Comparison of ENCODE assay signal across 20 mouse cellular contexts in genomic region chr3:9186364-9187120, GRCm38 (mm10).
DNase-seq lines count a peak whose midpoint lies in the region; ATAC-seq and TF ChIP-seq lines count a peak whose summit lies in the region.
"Had no signal": no experiment of that assay in that cellular context is flagged by ENCODE, and none has a peak within 500 bp of the region (broad histone marks: within the 10 kb centered on the region; RNA-seq: fewer than 3 reads in every experiment).

No protein-coding gene starts in this region.

- DNase-seq in liver, postnatal 0 days, result no peak
- DNase-seq in liver, embryonic 11.5 days (ENCODE audit: low spot score), result no peak
- DNase-seq in gastrocnemius, postnatal 14 days, result no peak
- no peak for DNase-seq in lung, postnatal 25 days (ENCODE audit: low spot score)
- DNase-seq: adrenal gland, adult 2 months; adrenal gland, postnatal 25 days; cerebellum, adult 2 months; cerebellum, postnatal 10 days; heart, adult 2 months had no signal

- no peaks in the 10 kb centered on the region for H3K36me3 ChIP-seq in liver, postnatal 0 days (replicated peaks; ENCODE audit: insufficient read depth, low read length)
- no peaks in the 10 kb centered on the region for H3K36me3 ChIP-seq in liver, embryonic 11.5 days (ENCODE audit: control insufficient read depth, insufficient read depth, low read length)
- no peaks in the 10 kb centered on the region for H3K36me3 ChIP-seq in intestine, embryonic 16.5 days (ENCODE audit: control insufficient read depth, insufficient read depth, low read length)
- no peaks in the 10 kb centered on the region for H3K36me3 ChIP-seq in stomach, embryonic 15.5 days
- H3K36me3 ChIP-seq: embryonic facial prominence, embryonic 15.5 days; forebrain, embryonic 10.5 days; heart, embryonic 15.5 days; hindbrain, embryonic 10.5 days had no signal

- H3K9ac ChIP-seq in liver, postnatal 0 days (replicated peaks), result no peak overlapping the region
- H3K9ac ChIP-seq in liver, embryonic 11.5 days (ENCODE audit: low read depth, low read length), result no peak overlapping the region
- H3K9ac ChIP-seq in intestine, embryonic 16.5 days (ENCODE audit: low read depth, low read length), result no peak overlapping the region
- no peak overlapping the region for H3K9ac ChIP-seq in stomach, embryonic 15.5 days
- H3K9ac ChIP-seq: embryonic facial prominence, embryonic 15.5 days; heart, embryonic 15.5 days; hindbrain, embryonic 14.5 days had no signal

- intact Hi-C loops in gastrocnemius, postnatal 14 days (cut with DNase I; ENCODE audit: low total_unique reads), result no loop called here

- H3K27me3 ChIP-seq in liver, postnatal 0 days (ENCODE audit: insufficient read depth, low read length), result no peaks in the 10 kb centered on the region
- no peaks in the 10 kb centered on the region for H3K27me3 ChIP-seq in liver, embryonic 11.5 days (replicated peaks; ENCODE audit: control insufficient read depth, insufficient read depth, low read length)
- peaks cover 8% of the 10 kb centered on the region for H3K27me3 ChIP-seq in intestine, embryonic 16.5 days (replicated peaks; ENCODE audit: control insufficient read depth, insufficient read depth, low read length)
- H3K27me3 ChIP-seq in stomach, embryonic 15.5 days (replicated peaks), result no peaks in the 10 kb centered on the region
- H3K27me3 ChIP-seq: embryonic facial prominence, embryonic 15.5 days; heart, embryonic 15.5 days had no signal

- H3K4me1 ChIP-seq in liver, postnatal 0 days (ENCODE audit: insufficient read depth), result no peaks in the 10 kb centered on the region
- H3K4me1 ChIP-seq in liver, embryonic 11.5 days (replicated peaks; ENCODE audit: control insufficient read depth, insufficient read depth, low read length), result no peaks in the 10 kb centered on the region
- H3K4me1 ChIP-seq in intestine, embryonic 16.5 days (ENCODE audit: control insufficient read depth, insufficient read depth, low read length), result 0 out of 2 replicates have a peak, but pooled peaks cover 3% of the 10 kb centered on the region
- peaks cover 8% of the 10 kb centered on the region; the same call in 1 of the 2 replicates for H3K4me1 ChIP-seq in stomach, embryonic 15.5 days
- H3K4me1 ChIP-seq: forebrain, embryonic 10.5 days; hindbrain, embryonic 10.5 days had no signal

- TF ChIP-seq CTCF in liver, postnatal 0 days (IDR thresholded peaks at IDR 0.05; ENCODE audit: low read depth), result no peak

- no peak overlapping the region for H3K4me2 ChIP-seq in liver, postnatal 0 days (ENCODE audit: low read depth, low read length)
- H3K4me2 ChIP-seq in liver, embryonic 11.5 days, result no peak overlapping the region
- H3K4me2 ChIP-seq in intestine, embryonic 16.5 days (ENCODE audit: low read depth, low read length), result no peak overlapping the region
- H3K4me2 ChIP-seq in stomach, embryonic 15.5 days, result no peak overlapping the region
- H3K4me2 ChIP-seq: embryonic facial prominence, embryonic 15.5 days; heart, embryonic 11.5 days; heart, embryonic 15.5 days; hindbrain, embryonic 14.5 days had no signal

- 52% methylated on average over 6 of the region's 6 CpGs for WGBS in liver, postnatal 0 days (ENCODE audit: insufficient replicate concordance)
- WGBS in liver, embryonic 11.5 days, result 71% methylated on average over 6 of the region's 6 CpGs
- 62% methylated on average over 6 of the region's 6 CpGs for WGBS in intestine, embryonic 16.5 days
- 62% methylated on average over 6 of the region's 6 CpGs for WGBS in stomach, embryonic 15.5 days

- no peak overlapping the region for H3K4me3 ChIP-seq in liver, postnatal 0 days (ENCODE audit: low read depth, low read length)
- no peak overlapping the region for H3K4me3 ChIP-seq in liver, embryonic 11.5 days (ENCODE audit: low read depth, low read length)
- no peak overlapping the region for H3K4me3 ChIP-seq in intestine, embryonic 16.5 days (ENCODE audit: low read length)
- H3K4me3 ChIP-seq in stomach, embryonic 15.5 days (replicated peaks), result no peak overlapping the region
- H3K4me3 ChIP-seq: embryonic facial prominence, embryonic 15.5 days; erythroblast, embryonic 14.5 days; forebrain, embryonic 10.5 days; heart, adult 2 months; heart, embryonic 15.5 days; hindbrain, embryonic 10.5 days had no signal

- peak; percentile 75 for ATAC-seq in liver, postnatal 0 days
- no peak for ATAC-seq in liver, embryonic 11.5 days (replicated peaks; ENCODE audit: low FRiP score)
- peak; percentile 92 for ATAC-seq in intestine, embryonic 16.5 days
- ATAC-seq in stomach, embryonic 15.5 days (ENCODE audit: insufficient read depth, low FRiP score, low read depth), result peak; percentile 70
- no peak for ATAC-seq in cerebellum, adult (ENCODE audit: insufficient number of reproducible peaks, low FRiP score, low TSS enrichment)
- ATAC-seq: forebrain, embryonic 14.5 days had no signal

- no peaks in the 10 kb centered on the region for H3K9me3 ChIP-seq in liver, postnatal 0 days (ENCODE audit: low read length)
- H3K9me3 ChIP-seq in liver, embryonic 11.5 days (ENCODE audit: control insufficient read depth, low read length), result no peaks in the 10 kb centered on the region
- H3K9me3 ChIP-seq in intestine, embryonic 16.5 days (ENCODE audit: control insufficient read depth, low read length), result no peaks in the 10 kb centered on the region
- H3K9me3 ChIP-seq in stomach, embryonic 15.5 days, result no peaks in the 10 kb centered on the region
- H3K9me3 ChIP-seq: embryonic facial prominence, embryonic 15.5 days; forebrain, embryonic 10.5 days; heart, embryonic 15.5 days; hindbrain, embryonic 10.5 days had no signal

- TF ChIP-seq EP300 in liver, postnatal 0 days (IDR thresholded peaks at IDR 0.05; ENCODE audit: low read depth), result no peak

- H3K27ac ChIP-seq in liver, postnatal 0 days (ENCODE audit: low read depth), result no peak overlapping the region
- no peak overlapping the region for H3K27ac ChIP-seq in liver, embryonic 11.5 days (ENCODE audit: low read depth, low read length)
- no peak overlapping the region for H3K27ac ChIP-seq in intestine, embryonic 16.5 days (ENCODE audit: low read length)
- H3K27ac ChIP-seq in stomach, embryonic 15.5 days, result no peak overlapping the region
- H3K27ac ChIP-seq: embryonic facial prominence, embryonic 15.5 days; forebrain, embryonic 10.5 days; heart, adult 2 months; heart, embryonic 15.5 days; hindbrain, embryonic 10.5 days; hindbrain, embryonic 14.5 days had no signal

Comparison
In these comparisons a context has a peak if more than half of its experiments do, and no peak if none do; other contexts are left out.
1. ATAC-seq: peak in liver, postnatal 0 days (single experiment), intestine, embryonic 16.5 days (single experiment) and stomach, embryonic 15.5 days (single experiment); none in liver, embryonic 11.5 days (single experiment) and cerebellum, adult (single experiment).